Mouse (Mus musculus) hindbrain, embryonic 13.5 days (tissue): ENCODE data around the gene S100a2. TPM values are rescaled to one million over a fixed set of nuclear protein-coding genes. Genes with fewer than 3 reads are reported as not detected.

Experiments used
- ATAC-seq: fragments of 200-750 bp; cut with Nextera tagmentation; 2 replicates; pipeline ENCODE4 v1.8.0; 2017; ENCODE audit warnings: moderate TSS enrichment; ENCODE audit not compliant: low FRiP score
- H3K27ac ChIP-seq: fragments of 300-500 bp; sonication (generic); 2 replicates; pipeline ENCODE4 v1.5.1; 2015; ENCODE audit warnings: inconsistent platforms, mild to moderate bottlenecking, moderate library complexity
- H3K27me3 ChIP-seq: fragments of 300-500 bp; sonication (generic); 2 replicates; pipeline ENCODE4 v1.6.1; 2015; ENCODE audit warnings: mild to moderate bottlenecking, inconsistent platforms
- H3K36me3 ChIP-seq: fragments of 300-500 bp; sonication (generic); 2 replicates; pipeline ENCODE4 v1.6.1; 2015; ENCODE audit warnings: mild to moderate bottlenecking, inconsistent platforms
- H3K4me1 ChIP-seq: fragments of 300-500 bp; sonication (generic); replicated peaks from 2 replicates; pipeline ENCODE4 v1.6.1; 2015; ENCODE audit warnings: inconsistent platforms
- H3K4me2 ChIP-seq: fragments of 300-500 bp; sonication (generic); 2 replicates; pipeline ENCODE4 v1.6.1; 2015; ENCODE audit warnings: inconsistent platforms, mild to moderate bottlenecking, moderate library complexity
- H3K4me3 ChIP-seq: fragments of 300-500 bp; sonication (generic); 2 replicates; pipeline ENCODE4 v1.5.1; 2015; ENCODE audit warnings: mild to moderate bottlenecking, inconsistent platforms
- H3K9ac ChIP-seq: fragments of 300-500 bp; sonication (generic); 2 replicates; pipeline ENCODE4 v1.6.1; 2015; ENCODE audit warnings: mild to moderate bottlenecking, inconsistent platforms
- H3K9me3 ChIP-seq: fragments of 300-500 bp; sonication (generic); 2 replicates; pipeline ENCODE4 v1.6.1; 2016; ENCODE audit warnings: inconsistent platforms
- WGBS: fragments of 180-500 bp; shearing (Covaris S2); methylation state at CpG from one replicate; pipeline ENCODE4 v1.1.7; 2015; 5-methylcytosine and 5-hydroxymethylcytosine counted together
- polyA plus RNA-seq: library from polyadenylated mRNA; unstranded; fragments of >200 nt; fragmentation: Nextera tagmentation; extraction: Ambion mirVana; gene quantifications from 2 replicates; pipeline ENCODE4 v1.2.1, GENCODE M21; 2015

The S100a2 gene
- polyA plus RNA-seq: not detected in 2 replicates

- Histone ChIP-seq H3K9ac (no peak within 1 kb of the TSS), H3K9me3 (no peaks in the 10 kb centered on the region), H3K4me1 (no peaks in the 10 kb centered on the region), H3K4me3 (no peak within 1 kb of the TSS), H3K36me3 (no peaks in the 10 kb centered on the region), H3K27me3 (no peaks in the 10 kb centered on the region), H3K4me2 (no peak within 1 kb of the TSS), H3K27ac (no peak within 1 kb of the TSS)
- no peak for ATAC-seq
- 90% methylated on average over 8 of the region's 8 CpGs for WGBS
Measured at GRCm38 (mm10) chr3:90589947-90590346, at the start of gene S100a2. Gene S100a2 (plus strand): TSS chr3:90590247.

GRCm38 (mm10) chr3:90540904-90541303, 49.1 kb upstream of the S100a2 start:
- H3K9me3 ChIP-seq: no peaks in the 10 kb centered on the region
- 25% methylated on average over 4 of the region's 4 CpGs for WGBS
- no peaks in the 10 kb centered on the region for H3K36me3 ChIP-seq
- peak overlapping the region; percentile 10; the same call in 1 of the 2 replicates for H3K4me2 ChIP-seq
- H3K27me3 ChIP-seq: peaks cover 7% of the 10 kb centered on the region; the same call in 1 of the 2 replicates
- peak; percentile 74; the same call in 1 of the 2 replicates for ATAC-seq
- 0 out of 2 replicates have a peak overlapping the region, but pooled peaks have one; percentile 1 for H3K27ac ChIP-seq
- H3K9ac ChIP-seq: no peak overlapping the region
- peaks cover 18% of the 10 kb centered on the region for H3K4me1 ChIP-seq
- H3K4me3 ChIP-seq: no peak overlapping the region

GRCm38 (mm10) chr3:90549676-90550420, 40.2 kb upstream of the S100a2 start:
- no peaks in the 10 kb centered on the region for H3K9me3 ChIP-seq
- no peaks in the 10 kb centered on the region for H3K36me3 ChIP-seq
- H3K9ac ChIP-seq: no peak overlapping the region
- no peak for ATAC-seq
- H3K4me3 ChIP-seq: no peak overlapping the region
- no peaks in the 10 kb centered on the region for H3K27me3 ChIP-seq
- 65% methylated on average over 5 of the region's 5 CpGs for WGBS
- H3K4me2 ChIP-seq: no peak overlapping the region
- no peak overlapping the region for H3K27ac ChIP-seq
- no peaks in the 10 kb centered on the region for H3K4me1 ChIP-seq

- no peak for ATAC-seq
- no peak overlapping the region for H3K27ac ChIP-seq
- H3K36me3 ChIP-seq: no peaks in the 10 kb centered on the region
- no peaks in the 10 kb centered on the region for H3K27me3 ChIP-seq
- H3K4me1 ChIP-seq: no peaks in the 10 kb centered on the region
- no peak overlapping the region for H3K9ac ChIP-seq
- WGBS: 97% methylated on average over 2 of the region's 2 CpGs
- H3K9me3 ChIP-seq: no peaks in the 10 kb centered on the region
- no peak overlapping the region for H3K4me2 ChIP-seq
- H3K4me3 ChIP-seq: no peak overlapping the region
Measured at GRCm38 (mm10) chr3:90550421-90550790, 39.6 kb upstream of the S100a2 start.

GRCm38 (mm10) chr3:90552231-90552630, 37.8 kb upstream of the S100a2 start:
- H3K36me3 ChIP-seq: no peaks in the 10 kb centered on the region
- 79% methylated on average over 2 of the region's 2 CpGs for WGBS
- H3K4me2 ChIP-seq: no peak overlapping the region
- H3K27ac ChIP-seq: no peak overlapping the region
- H3K9ac ChIP-seq: no peak overlapping the region
- H3K4me1 ChIP-seq: no peaks in the 10 kb centered on the region
- H3K4me3 ChIP-seq: no peak overlapping the region
- no peaks in the 10 kb centered on the region for H3K27me3 ChIP-seq
- no peak for ATAC-seq
- H3K9me3 ChIP-seq: no peaks in the 10 kb centered on the region

GRCm38 (mm10) chr3:90555954-90556353, 34.1 kb upstream of the S100a2 start:
- Histone ChIP-seq H3K4me3 (no peak overlapping the region), H3K9ac (no peak overlapping the region), H3K36me3 (no peaks in the 10 kb centered on the region), H3K4me1 (no peaks in the 10 kb centered on the region), H3K27ac (no peak overlapping the region), H3K27me3 (no peaks in the 10 kb centered on the region), H3K9me3 (no peaks in the 10 kb centered on the region), H3K4me2 (no peak overlapping the region)
- peak; percentile 78 for ATAC-seq
- 39% methylated on average over 5 of the region's 5 CpGs for WGBS

GRCm38 (mm10) chr3:90560008-90560628, 29.9 kb upstream of the S100a2 start, which contains the start of gene S100a3:
Gene S100a3 (plus strand): TSS chr3:90560578.
- Histone ChIP-seq H3K4me2 (no peak within 1 kb of the TSS), H3K4me3 (no peak within 1 kb of the TSS), H3K36me3 (no peaks in the 10 kb centered on the region), H3K27me3 (0 out of 2 replicates have a peak, but pooled peaks cover 2% of the 10 kb centered on the region), H3K9ac (no peak within 1 kb of the TSS), H3K9me3 (no peaks in the 10 kb centered on the region), H3K27ac (no peak within 1 kb of the TSS), H3K4me1 (no peaks in the 10 kb centered on the region)
- no peak for ATAC-seq
- WGBS: 86% methylated on average over 6 of the region's 6 CpGs

GRCm38 (mm10) chr3:90574691-90575090, 15.4 kb upstream of the S100a2 start:
- no peak for ATAC-seq
- H3K9me3 ChIP-seq: no peaks in the 10 kb centered on the region
- 87% methylated on average over 5 of the region's 5 CpGs for WGBS

GRCm38 (mm10) chr3:90575320-90575719, 14.7 kb upstream of the S100a2 start:
- Histone ChIP-seq H3K4me1 (no peaks in the 10 kb centered on the region), H3K4me2 (no peak overlapping the region), H3K9ac (no peak overlapping the region), H3K27ac (no peak overlapping the region), H3K4me3 (no peak overlapping the region), H3K36me3 (no peaks in the 10 kb centered on the region), H3K27me3 (no peaks in the 10 kb centered on the region), H3K9me3 (no peaks in the 10 kb centered on the region)
- 95% methylated on average over 3 of the region's 3 CpGs for WGBS
- ATAC-seq: no peak

More at GRCm38 (mm10) chr3:90574691-90575090, 15.4 kb upstream of the S100a2 start:
- H3K4me3 ChIP-seq: no peak overlapping the region
- no peaks in the 10 kb centered on the region for H3K36me3 ChIP-seq
- H3K9ac ChIP-seq: no peak overlapping the region
- no peak overlapping the region for H3K4me2 ChIP-seq
- no peaks in the 10 kb centered on the region for H3K4me1 ChIP-seq
- H3K27ac ChIP-seq: no peak overlapping the region
- no peaks in the 10 kb centered on the region for H3K27me3 ChIP-seq

GRCm38 (mm10) chr3:90576351-90577001, 13.6 kb upstream of the S100a2 start:
- Histone ChIP-seq H3K4me2 (no peak overlapping the region), H3K27me3 (no peaks in the 10 kb centered on the region), H3K27ac (no peak overlapping the region), H3K9me3 (no peaks in the 10 kb centered on the region), H3K4me1 (no peaks in the 10 kb centered on the region), H3K4me3 (no peak overlapping the region), H3K9ac (no peak overlapping the region), H3K36me3 (no peaks in the 10 kb centered on the region)
- WGBS: 75% methylated on average over 10 of the region's 10 CpGs
- ATAC-seq: no peak

- no peaks in the 10 kb centered on the region for H3K27me3 ChIP-seq
- no peak for ATAC-seq
- H3K9ac ChIP-seq: no peak overlapping the region
- H3K27ac ChIP-seq: no peak overlapping the region
- no peaks in the 10 kb centered on the region for H3K36me3 ChIP-seq
- H3K4me3 ChIP-seq: no peak overlapping the region
- no peaks in the 10 kb centered on the region for H3K4me1 ChIP-seq
- 85% methylated on average over 7 of the region's 7 CpGs for WGBS
- H3K4me2 ChIP-seq: no peak overlapping the region
- no peaks in the 10 kb centered on the region for H3K9me3 ChIP-seq
Measured at GRCm38 (mm10) chr3:90579433-90579832, 10.6 kb upstream of the S100a2 start.

- no peak overlapping the region for H3K9ac ChIP-seq
- H3K4me2 ChIP-seq: no peak overlapping the region
- no peak overlapping the region for H3K4me3 ChIP-seq
- WGBS: 92% methylated on average over 5 of the region's 5 CpGs
- H3K4me1 ChIP-seq: no peaks in the 10 kb centered on the region
- no peaks in the 10 kb centered on the region for H3K27me3 ChIP-seq
- no peak overlapping the region for H3K27ac ChIP-seq
- H3K9me3 ChIP-seq: no peaks in the 10 kb centered on the region
- ATAC-seq: no peak
- no peaks in the 10 kb centered on the region for H3K36me3 ChIP-seq
Measured at GRCm38 (mm10) chr3:90581141-90581540, 8.9 kb upstream of the S100a2 start.
